Mouse (Mus musculus): ENCODE data around the gene Zmynd19. TPM values are rescaled to one million over a fixed set of nuclear protein-coding genes. Genes with fewer than 3 reads are reported as not detected.
"Not testable (repeated sequence)": the region's sequence is repeated elsewhere in the genome, so short reads cannot be mapped to it uniquely, and the experiment has no call there.

Zmynd19 gene
- polyA plus RNA-seq, 1 experiment from 2014 or later, result 23.8 TPM

DNA sequence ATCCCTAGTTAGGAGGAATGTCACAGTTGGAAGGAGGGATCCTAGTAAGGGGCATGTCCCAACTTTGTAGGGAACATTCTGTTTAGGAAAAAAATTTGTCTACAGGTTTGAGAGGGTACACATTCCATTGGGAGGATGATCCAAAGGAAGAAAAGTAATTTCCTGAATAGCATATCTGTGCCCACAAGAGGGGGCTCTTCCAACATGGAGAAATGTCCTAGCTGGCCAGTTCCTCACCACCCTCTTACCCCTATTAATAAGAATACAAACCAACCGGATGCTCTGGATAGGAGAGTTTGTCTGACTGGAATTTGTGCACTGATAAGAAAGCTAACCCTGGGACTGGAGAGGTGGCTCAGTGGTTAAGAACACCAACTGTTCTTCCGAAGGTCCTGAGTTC lies 26.0 kb upstream of the Zmynd19 start:
- H3K9me3 ChIP-seq, result no peaks in the 10 kb centered on the region
- no peak overlapping the region for H3K4me2 ChIP-seq
- no peak overlapping the region for H3K27ac ChIP-seq (replicated peaks)
- H3K4me3 ChIP-seq, result no peak overlapping the region
- no peaks in the 10 kb centered on the region for H3K4me1 ChIP-seq (replicated peaks)
- H3K36me3 ChIP-seq, result peaks cover 8% of the 10 kb centered on the region; the same call in 1 of the 2 replicates
- H3K9ac ChIP-seq, result no peak overlapping the region
- no peak for ATAC-seq (ENCODE audit: low FRiP score, low read depth)
- 65% methylated on average over 2 of the region's 2 CpGs for WGBS
- no peaks in the 10 kb centered on the region for H3K27me3 ChIP-seq

DNA sequence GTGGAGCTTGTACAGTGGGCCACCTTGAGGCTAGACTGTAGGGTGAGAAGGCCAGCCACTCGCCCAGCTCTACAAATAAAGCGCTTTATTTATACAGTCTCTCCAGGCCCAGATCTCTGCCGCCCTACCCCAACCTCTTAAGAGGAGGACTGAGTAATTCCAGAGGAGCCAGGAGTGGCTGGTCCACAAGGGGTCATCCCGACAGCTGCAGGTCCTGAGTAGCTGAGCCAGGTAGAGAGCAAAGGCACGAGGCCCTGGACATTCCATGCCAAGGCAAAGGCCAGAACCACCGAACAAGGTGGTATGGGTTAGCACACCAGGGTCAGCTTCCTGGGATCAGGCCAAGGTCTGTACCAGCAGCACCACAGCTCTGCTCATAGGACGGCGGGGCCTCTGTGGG lies 24.3 kb upstream of the Zmynd19 start:
- H3K36me3 ChIP-seq, result peaks cover 8% of the 10 kb centered on the region; the same call in 1 of the 2 replicates
- H3K9ac ChIP-seq, result no peak overlapping the region
- H3K4me2 ChIP-seq, result no peak overlapping the region
- 96% methylated on average over 8 of the region's 8 CpGs for WGBS
- H3K27me3 ChIP-seq, result no peaks in the 10 kb centered on the region
- no peak for ATAC-seq (ENCODE audit: low FRiP score, low read depth)
- H3K27ac ChIP-seq (replicated peaks), result no peak overlapping the region
- no peak overlapping the region for H3K4me3 ChIP-seq
- H3K9me3 ChIP-seq, result no peaks in the 10 kb centered on the region
- no peaks in the 10 kb centered on the region for H3K4me1 ChIP-seq (replicated peaks)

DNA sequence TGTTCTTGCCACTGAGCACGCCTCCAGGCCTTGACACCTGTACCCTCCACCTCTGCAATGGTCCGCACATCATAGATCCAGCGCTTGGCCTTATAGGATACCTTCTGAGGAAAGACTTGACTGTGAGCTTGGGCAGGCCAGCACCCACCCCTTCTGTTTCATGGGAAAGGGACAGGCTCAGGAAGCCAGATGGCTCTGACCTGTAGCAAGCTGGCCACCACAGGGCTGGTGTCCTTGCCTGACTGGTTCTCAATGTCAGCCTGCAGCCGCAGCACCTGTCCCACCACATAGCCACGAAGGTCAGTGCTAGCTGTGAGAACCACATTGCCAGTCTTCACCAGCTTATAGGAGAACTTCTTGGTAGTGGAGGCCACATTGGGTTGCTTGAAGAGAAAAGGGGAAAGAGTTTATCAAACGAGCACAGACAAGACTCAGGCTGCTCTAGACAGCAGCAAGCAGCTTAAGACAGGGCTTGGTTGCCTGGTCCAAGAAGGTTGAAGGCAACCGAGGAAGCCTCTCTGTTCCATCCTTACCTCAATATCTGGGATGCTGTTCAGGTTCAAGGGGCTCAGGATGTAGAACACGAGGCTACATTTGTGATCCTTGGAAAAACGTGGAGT lies 23.1 kb upstream of the Zmynd19 start:
- H3K36me3 ChIP-seq, result peaks cover 8% of the 10 kb centered on the region; the same call in 1 of the 2 replicates

DNA sequence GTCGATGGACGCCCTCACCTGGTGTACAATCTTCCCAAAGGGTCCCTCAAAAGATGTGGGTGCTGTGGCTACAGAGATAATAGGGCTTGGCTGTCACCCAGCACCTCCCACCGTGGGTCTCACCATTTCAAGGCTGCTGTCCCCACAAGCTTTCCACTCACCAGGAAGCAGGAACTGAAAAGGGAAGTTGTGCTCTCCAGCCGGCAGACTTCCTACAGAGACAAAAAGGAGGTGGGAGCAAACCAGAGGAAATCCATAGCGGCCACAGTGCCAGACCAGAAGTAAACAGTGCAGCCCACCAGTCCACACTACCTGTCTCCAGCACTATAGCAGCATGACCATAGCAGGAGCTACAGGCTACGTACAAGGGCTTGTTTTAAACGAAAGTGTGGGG lies 22.6 kb upstream of the Zmynd19 start:
- Histone ChIP-seq H3K36me3 (peaks cover 8% of the 10 kb centered on the region; the same call in 1 of the 2 replicates), H3K9me3 (no peaks in the 10 kb centered on the region), H3K27ac (replicated peaks) (no peak overlapping the region), H3K4me1 (replicated peaks) (no peaks in the 10 kb centered on the region), H3K27me3 (no peaks in the 10 kb centered on the region), H3K9ac (no peak overlapping the region), H3K4me2 (no peak overlapping the region), H3K4me3 (no peak overlapping the region)
- ATAC-seq (ENCODE audit: low FRiP score, low read depth), result no peak
- WGBS, result 78% methylated on average over 7 of the region's 7 CpGs

More for the DNA sequence above, 23.1 kb upstream of the Zmynd19 start:
- Histone ChIP-seq H3K4me3 (no peak overlapping the region), H3K4me1 (replicated peaks) (no peaks in the 10 kb centered on the region), H3K27me3 (no peaks in the 10 kb centered on the region), H3K27ac (replicated peaks) (no peak overlapping the region), H3K9ac (no peak overlapping the region), H3K4me2 (no peak overlapping the region), H3K9me3 (no peaks in the 10 kb centered on the region)
- no peak for ATAC-seq (ENCODE audit: low FRiP score, low read depth)
- WGBS, result 90% methylated on average over 9 of the region's 9 CpGs

DNA sequence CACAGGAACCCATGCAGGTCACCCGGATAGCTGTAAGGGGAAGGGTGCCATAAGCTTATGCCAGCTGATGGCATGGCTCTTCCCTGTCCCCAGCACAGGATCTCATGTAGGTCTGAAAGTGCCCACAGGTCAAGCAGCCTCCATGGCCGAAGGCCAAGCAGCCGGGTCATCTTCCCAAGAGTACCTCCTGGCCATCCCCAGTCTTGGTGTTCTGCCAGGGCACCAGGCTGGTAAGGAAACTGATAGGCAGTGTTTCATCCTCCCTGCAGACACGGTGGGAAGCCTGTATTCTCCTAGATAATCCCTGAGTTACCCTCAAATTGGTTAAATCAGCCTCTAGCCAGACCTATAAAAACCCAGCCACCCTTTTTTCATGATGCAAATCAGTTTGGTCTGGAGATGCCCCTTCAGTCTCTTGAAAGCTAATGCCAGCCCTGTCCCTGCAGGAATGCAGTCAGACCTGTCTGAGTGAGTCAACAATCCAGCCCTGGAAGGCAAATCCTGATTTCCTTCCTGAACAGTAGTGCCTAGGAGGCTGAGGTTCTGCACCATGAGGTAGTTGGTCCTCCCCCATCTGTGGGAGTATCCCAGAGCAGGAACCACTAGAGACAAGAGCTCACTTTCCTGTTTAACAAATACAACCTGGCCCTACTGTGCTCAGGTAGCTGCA lies 21.6 kb upstream of the Zmynd19 start:
- Histone ChIP-seq H3K9ac (no peak overlapping the region), H3K9me3 (no peaks in the 10 kb centered on the region), H3K36me3 (peaks cover 8% of the 10 kb centered on the region; the same call in 1 of the 2 replicates), H3K27me3 (no peaks in the 10 kb centered on the region), H3K4me2 (no peak overlapping the region), H3K4me3 (no peak overlapping the region), H3K4me1 (replicated peaks) (no peaks in the 10 kb centered on the region), H3K27ac (replicated peaks) (no peak overlapping the region)
- 76% methylated on average over 4 of the region's 4 CpGs for WGBS
- ATAC-seq (ENCODE audit: low FRiP score, low read depth), result no peak

DNA sequence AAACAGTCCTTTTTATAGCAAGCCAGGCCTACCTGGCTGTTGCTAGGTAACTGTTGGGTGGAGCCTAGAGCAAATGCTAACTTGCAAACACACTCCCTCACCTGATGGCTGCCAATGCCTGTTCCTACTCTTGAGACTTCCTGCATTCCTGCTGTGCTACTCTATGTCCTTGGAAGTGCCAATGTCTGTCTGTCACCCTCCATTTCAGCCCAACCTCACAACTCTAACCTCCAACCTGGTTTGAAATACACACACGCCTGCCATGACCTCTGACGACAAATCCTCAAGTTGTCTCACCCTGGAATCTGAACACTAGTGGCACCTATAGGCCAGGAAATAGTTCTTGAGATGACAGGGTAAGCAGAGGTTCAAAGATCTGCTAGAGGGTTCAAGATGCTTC lies 20.5 kb upstream of the Zmynd19 start:
- Histone ChIP-seq H3K4me1 (replicated peaks) (peaks cover 12% of the 10 kb centered on the region), H3K36me3 (peaks cover 8% of the 10 kb centered on the region; the same call in 1 of the 2 replicates), H3K4me3 (no peak overlapping the region), H3K27ac (replicated peaks) (no peak overlapping the region), H3K27me3 (no peaks in the 10 kb centered on the region), H3K9ac (no peak overlapping the region), H3K9me3 (no peaks in the 10 kb centered on the region), H3K4me2 (no peak overlapping the region)
- 71% methylated on average over 2 of the region's 2 CpGs for WGBS
- ATAC-seq (ENCODE audit: low FRiP score, low read depth), result no peak

DNA sequence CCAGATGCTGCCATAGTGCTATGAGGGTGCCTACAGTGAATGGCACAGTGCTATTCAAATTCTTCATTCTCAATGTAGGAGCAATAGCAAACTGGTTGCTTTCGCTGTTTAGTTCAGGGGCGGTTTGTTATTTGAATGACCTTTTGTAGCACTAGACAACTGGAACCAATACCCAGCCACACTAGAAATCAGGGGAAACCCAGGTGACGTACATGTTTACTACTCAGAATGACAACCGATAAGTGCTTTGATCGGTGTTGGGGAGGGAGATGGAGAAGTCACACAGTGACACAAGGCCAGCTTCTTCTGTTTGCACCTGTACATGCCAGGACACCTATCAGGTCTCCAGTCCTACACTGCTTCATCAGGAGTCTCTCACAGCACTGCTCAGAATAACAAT lies 20.0 kb upstream of the Zmynd19 start:
- Histone ChIP-seq H3K36me3 (peaks cover 8% of the 10 kb centered on the region; the same call in 1 of the 2 replicates), H3K27me3 (no peaks in the 10 kb centered on the region), H3K4me3 (no peak overlapping the region), H3K27ac (replicated peaks) (no peak overlapping the region), H3K9me3 (no peaks in the 10 kb centered on the region), H3K9ac (no peak overlapping the region), H3K4me2 (no peak overlapping the region), H3K4me1 (replicated peaks) (peaks cover 16% of the 10 kb centered on the region)
- ATAC-seq (ENCODE audit: low FRiP score, low read depth), result no peak
- 92% methylated on average over 5 of the region's 5 CpGs for WGBS

DNA sequence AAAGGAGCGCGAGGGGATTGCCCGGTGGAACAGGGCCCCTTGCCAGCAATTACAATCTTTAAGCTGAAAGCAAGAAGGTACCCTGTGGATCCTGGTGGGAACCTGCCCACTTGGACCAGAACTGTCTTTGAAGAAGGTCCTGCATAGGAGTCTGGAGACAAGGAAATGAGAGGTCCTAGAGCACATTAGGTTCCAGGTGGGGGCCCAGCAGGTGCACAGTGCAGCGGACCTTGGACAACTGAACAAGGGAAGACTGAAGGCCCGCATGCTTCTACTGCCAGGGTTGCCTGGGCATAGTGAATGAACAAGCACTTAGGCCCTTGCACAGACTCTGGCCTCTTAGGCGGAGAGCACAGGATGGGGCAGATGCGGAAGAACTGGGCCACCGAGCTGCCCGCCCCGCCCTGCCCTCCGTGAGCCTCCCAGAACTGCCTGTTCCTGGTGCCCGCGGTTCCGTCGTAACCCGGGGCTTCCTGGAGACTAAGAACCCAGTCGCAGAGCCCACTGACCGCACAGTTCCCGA lies 15.1 kb upstream of the Zmynd19 start:
- ATAC-seq (ENCODE audit: low FRiP score, low read depth), result no peak; the same call in 1 of the 2 replicates
- Histone ChIP-seq H3K9me3 (no peaks in the 10 kb centered on the region), H3K4me2 (peak overlapping the region; percentile 82), H3K4me3 (peak overlapping the region; percentile 67), H3K9ac (peak overlapping the region; percentile 74), H3K4me1 (replicated peaks) (peaks cover 22% of the 10 kb centered on the region), H3K27me3 (no peaks in the 10 kb centered on the region), H3K27ac (replicated peaks) (peak overlapping the region; percentile 63; the same call in 1 of the 2 replicates), H3K36me3 (no peaks in the 10 kb centered on the region)
- WGBS, result 5% methylated on average over 19 of the region's 19 CpGs

DNA sequence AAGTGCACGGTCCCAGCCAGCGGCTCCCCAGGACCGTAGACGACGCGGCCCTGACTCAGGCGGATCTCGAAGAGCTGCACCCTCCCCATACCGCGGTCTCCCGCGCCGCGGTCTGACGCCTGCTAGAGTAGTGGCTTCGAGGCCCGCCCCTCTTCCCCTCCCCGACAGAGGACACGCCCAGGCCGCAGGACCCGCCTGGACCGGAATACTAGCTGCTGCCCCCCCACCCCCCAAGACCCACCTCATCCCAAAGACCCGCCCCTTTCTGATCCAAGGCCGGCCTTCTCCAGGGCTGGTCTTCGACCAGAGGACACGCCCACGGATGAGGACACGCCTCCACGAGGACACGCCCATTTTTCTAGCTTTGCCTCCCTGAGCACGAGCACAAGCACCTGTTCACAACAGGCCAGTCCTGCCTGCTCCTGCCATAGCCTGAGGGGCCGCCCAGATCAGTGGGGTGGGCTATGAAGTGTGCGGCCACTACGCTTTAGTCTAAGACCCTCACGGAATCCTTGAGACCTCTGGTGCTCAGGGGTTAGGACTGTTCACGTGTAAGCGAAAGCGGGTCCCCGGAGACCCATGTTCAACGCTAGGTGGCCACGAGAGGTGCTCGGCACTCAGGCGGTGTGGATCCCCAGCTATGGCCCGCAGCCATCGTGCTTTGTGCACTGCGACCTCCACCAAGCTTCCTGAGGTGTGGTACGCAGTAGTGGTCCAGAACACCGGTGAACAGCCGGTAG lies 14.4 kb upstream of the Zmynd19 start, which contains the start of gene Arrdc1:
Arrdc1 (minus strand) TSS at position 196 of the 740 bp plus-strand sequence.
- 0% methylated on average over 48 of the region's 49 CpGs for WGBS
- peak within 1 kb of the TSS; percentile 63; the same call in 1 of the 2 replicates for H3K27ac ChIP-seq (replicated peaks)
- peak within 1 kb of the TSS; percentile 67 for H3K4me3 ChIP-seq
- ATAC-seq (ENCODE audit: low FRiP score, low read depth), result peak; percentile 94
- H3K9ac ChIP-seq, result peak within 1 kb of the TSS; percentile 74
- H3K4me2 ChIP-seq, result peak within 1 kb of the TSS; percentile 82
- H3K9me3 ChIP-seq, result no peaks in the 10 kb centered on the region
- H3K36me3 ChIP-seq, result no peaks in the 10 kb centered on the region
- peaks cover 22% of the 10 kb centered on the region for H3K4me1 ChIP-seq (replicated peaks)
- H3K27me3 ChIP-seq, result no peaks in the 10 kb centered on the region

DNA sequence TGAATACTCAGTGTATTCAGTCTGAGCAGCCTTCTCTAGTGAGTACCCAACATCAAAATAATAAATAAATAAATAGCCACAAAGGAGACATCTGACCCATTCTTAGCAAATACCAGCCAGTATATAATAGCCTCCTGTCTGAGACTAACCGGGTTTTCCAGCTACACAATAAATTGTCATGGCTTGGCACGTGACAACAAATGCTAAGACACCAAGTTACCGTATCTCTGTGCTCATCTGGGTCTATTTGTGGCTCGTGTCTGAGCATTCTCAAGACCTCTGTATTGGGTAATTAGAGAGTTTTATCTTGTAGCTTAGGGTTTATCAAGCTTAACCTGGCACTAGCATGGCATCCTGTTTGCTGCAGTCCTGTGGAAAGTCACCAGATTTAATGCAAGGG lies 7.5 kb upstream of the Zmynd19 start:
- no peaks in the 10 kb centered on the region for H3K27me3 ChIP-seq
- ATAC-seq (ENCODE audit: low FRiP score, low read depth), result no peak
- 71% methylated on average over 4 of the region's 4 CpGs for WGBS

DNA sequence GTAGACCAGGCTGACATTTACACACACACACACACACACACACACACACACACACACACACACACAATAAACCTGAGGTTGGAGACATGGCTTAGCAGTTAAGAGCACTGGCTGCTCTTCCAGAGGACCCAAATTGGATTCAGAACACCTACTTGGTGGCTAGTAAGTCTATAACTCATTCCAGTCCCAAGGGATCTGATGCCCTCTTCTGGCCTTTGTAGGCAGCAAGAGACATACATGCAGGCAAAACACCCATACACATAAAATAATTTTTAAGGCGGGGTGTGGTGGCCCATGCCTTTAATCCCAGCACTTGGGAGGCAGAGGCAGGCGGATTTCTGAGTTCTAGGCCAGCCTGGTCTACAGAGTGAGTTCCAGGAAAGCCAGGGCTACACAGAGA lies 5.3 kb upstream of the Zmynd19 start:
- not testable (repeated sequence) for ATAC-seq (ENCODE audit: low FRiP score, low read depth); H3K4me3 ChIP-seq; H3K4me1 ChIP-seq (replicated peaks); H3K9me3 ChIP-seq; H3K4me2 ChIP-seq; H3K36me3 ChIP-seq; H3K27me3 ChIP-seq; H3K27ac ChIP-seq (replicated peaks); H3K9ac ChIP-seq
- WGBS, result 60% methylated on average over 2 of the region's 2 CpGs

More for the DNA sequence above, 7.5 kb upstream of the Zmynd19 start:
- Histone ChIP-seq H3K9ac (no peak overlapping the region), H3K4me2 (no peak overlapping the region), H3K36me3 (no peaks in the 10 kb centered on the region), H3K27ac (replicated peaks) (no peak overlapping the region), H3K4me3 (no peak overlapping the region), H3K9me3 (no peaks in the 10 kb centered on the region), H3K4me1 (replicated peaks) (no peaks in the 10 kb centered on the region)

DNA sequence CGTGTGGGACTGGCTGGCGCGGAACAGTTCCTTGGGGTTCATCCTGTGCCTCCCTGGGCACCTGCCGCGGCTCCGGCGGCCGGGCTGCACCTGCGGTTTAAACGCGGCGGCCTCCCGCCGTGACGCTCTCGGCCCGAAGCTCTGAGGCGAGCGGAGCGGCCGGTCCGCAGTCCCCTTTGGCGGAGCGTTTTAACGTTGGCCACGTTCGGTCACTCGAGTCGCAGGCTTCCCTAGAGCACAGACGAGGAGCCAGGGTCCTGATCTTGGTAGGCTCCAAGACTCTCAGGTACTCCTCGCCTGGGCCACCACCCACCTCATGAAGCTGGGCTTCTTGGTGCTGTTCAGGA lies 570 bp downstream of the Zmynd19 start:
- no peaks in the 10 kb centered on the region for H3K9me3 ChIP-seq

More for the DNA sequence above, 570 bp downstream of the Zmynd19 start:
- peak overlapping the region; percentile 76 for H3K4me2 ChIP-seq
- H3K4me1 ChIP-seq (replicated peaks), result peaks cover 20% of the 10 kb centered on the region
- no peaks in the 10 kb centered on the region for H3K27me3 ChIP-seq
- under 1% methylated on average over 31 of the region's 31 CpGs for WGBS
- peak overlapping the region; percentile 86 for H3K9ac ChIP-seq
- H3K27ac ChIP-seq (replicated peaks), result peak overlapping the region; percentile 75
- peaks cover 35% of the 10 kb centered on the region for H3K36me3 ChIP-seq
- ATAC-seq (ENCODE audit: low FRiP score, low read depth), result 0 out of 2 replicates have a peak, but pooled peaks have one; percentile 6
- peak overlapping the region; percentile 91 for H3K4me3 ChIP-seq

All from hindbrain, embryonic 15.5 days (tissue).